Mouse (Mus musculus): ENCODE data around the gene Gm38392.

Gm38392 gene

GRCm38 (mm10) chr3:88217679-88218078, 69.3 kb downstream of the Gm38392 start:
- DNase-seq (ENCODE audit: extremely low read depth, insufficient read length, low spot score), result no peak

- DNase-seq (ENCODE audit: extremely low read depth, insufficient read length, low spot score), result no peak
Measured at GRCm38 (mm10) chr3:88216534-88217326, 70.3 kb downstream of the Gm38392 start.

- DNase-seq (ENCODE audit: extremely low read depth, insufficient read length, low spot score), result no peak
Measured at GRCm38 (mm10) chr3:88216116-88216515, 70.9 kb downstream of the Gm38392 start.

- no peak for DNase-seq (ENCODE audit: extremely low read depth, insufficient read length, low spot score)
Measured at GRCm38 (mm10) chr3:88215553-88216004, 71.4 kb downstream of the Gm38392 start.

GRCm38 (mm10) chr3:88214971-88215552, 71.9 kb downstream of the Gm38392 start:
- DNase-seq (ENCODE audit: extremely low read depth, insufficient read length, low spot score), result no peak

- no peak for DNase-seq (ENCODE audit: extremely low read depth, insufficient read length, low spot score)
Measured at GRCm38 (mm10) chr3:88214197-88214938, 72.6 kb downstream of the Gm38392 start.

GRCm38 (mm10) chr3:88213019-88213418, 74.0 kb downstream of the Gm38392 start:
- no peak for DNase-seq (ENCODE audit: extremely low read depth, insufficient read length, low spot score)

- no peak for DNase-seq (ENCODE audit: extremely low read depth, insufficient read length, low spot score)
Measured at GRCm38 (mm10) chr3:88212356-88212755, 74.7 kb downstream of the Gm38392 start.

- DNase-seq (ENCODE audit: extremely low read depth, insufficient read length, low spot score), result no peak
Measured at GRCm38 (mm10) chr3:88210918-88211317, 76.1 kb downstream of the Gm38392 start.

GRCm38 (mm10) chr3:88210121-88210520, 76.9 kb downstream of the Gm38392 start:
- DNase-seq (ENCODE audit: extremely low read depth, insufficient read length, low spot score), result peak; percentile 43

- no peak for DNase-seq (ENCODE audit: extremely low read depth, insufficient read length, low spot score)
Measured at GRCm38 (mm10) chr3:88209306-88209705, 77.7 kb downstream of the Gm38392 start.

GRCm38 (mm10) chr3:88208226-88208720, 78.7 kb downstream of the Gm38392 start:
- no peak for DNase-seq (ENCODE audit: extremely low read depth, insufficient read length, low spot score)

GRCm38 (mm10) chr3:88207451-88208100, 79.4 kb downstream of the Gm38392 start:
- no peak for DNase-seq (ENCODE audit: extremely low read depth, insufficient read length, low spot score)

GRCm38 (mm10) chr3:88206901-88207371, 80.1 kb downstream of the Gm38392 start:
- no peak for DNase-seq (ENCODE audit: extremely low read depth, insufficient read length, low spot score)

GRCm38 (mm10) chr3:88206500-88206899, 80.5 kb downstream of the Gm38392 start:
- no peak for DNase-seq (ENCODE audit: extremely low read depth, insufficient read length, low spot score)

GRCm38 (mm10) chr3:88205563-88206491, 81.2 kb downstream of the Gm38392 start:
- no peak for DNase-seq (ENCODE audit: extremely low read depth, insufficient read length, low spot score)

GRCm38 (mm10) chr3:88205176-88205562, 81.8 kb downstream of the Gm38392 start:
- no peak for DNase-seq (ENCODE audit: extremely low read depth, insufficient read length, low spot score)

GRCm38 (mm10) chr3:88204751-88205150, 82.3 kb downstream of the Gm38392 start:
- no peak for DNase-seq (ENCODE audit: extremely low read depth, insufficient read length, low spot score)

GRCm38 (mm10) chr3:88203999-88204700, 82.9 kb downstream of the Gm38392 start:
- DNase-seq (ENCODE audit: extremely low read depth, insufficient read length, low spot score), result no peak
